Mouse (Mus musculus) fat pad, adult 2 months (tissue): ENCODE measurements around the gene Rbpjl.
A peak's percentile ranks its signal among the peaks of the same experiment; 100 is the strongest.

Source experiments
- DNase-seq: peaks from one replicate; pipeline ENCODE4 v3.0.0-alpha.2; 2011; ENCODE audit warnings: low read depth, low spot score; ENCODE audit errors: extremely low read depth

Rbpjl gene

GRCm38 (mm10) chr2:164402906-164403305 is at the start of gene Rbpjl:
Gene Rbpjl, plus strand, starts transcription at chr2:164403141.
- no peak for DNase-seq

GRCm38 (mm10) chr2:164353356-164353755 is 49.6 kb upstream of the Rbpjl start:
- no peak for DNase-seq

GRCm38 (mm10) chr2:164356177-164356967 is 46.6 kb upstream of the Rbpjl start:
- DNase-seq, result no peak

- no peak for DNase-seq
Observed at GRCm38 (mm10) chr2:164358373-164358772, 44.6 kb upstream of the Rbpjl start.

- no peak for DNase-seq
Observed at GRCm38 (mm10) chr2:164359031-164359430, 43.9 kb upstream of the Rbpjl start.

- DNase-seq, result no peak
Observed at GRCm38 (mm10) chr2:164359668-164360067, 43.3 kb upstream of the Rbpjl start.

GRCm38 (mm10) chr2:164360974-164361657 is 41.8 kb upstream of the Rbpjl start:
- DNase-seq, result no peak

- no peak for DNase-seq
Observed at GRCm38 (mm10) chr2:164366947-164367346, 36.0 kb upstream of the Rbpjl start.

GRCm38 (mm10) chr2:164368620-164369105 is 34.3 kb upstream of the Rbpjl start:
- no peak for DNase-seq

- DNase-seq, result no peak
Observed at GRCm38 (mm10) chr2:164371371-164371770, 31.6 kb upstream of the Rbpjl start.

GRCm38 (mm10) chr2:164372408-164373053 is 30.4 kb upstream of the Rbpjl start:
- DNase-seq, result peak; percentile 81

- DNase-seq, result peak; percentile 100
Observed at GRCm38 (mm10) chr2:164373187-164373586, 29.8 kb upstream of the Rbpjl start.

GRCm38 (mm10) chr2:164377478-164378426 is 25.2 kb upstream of the Rbpjl start:
- no peak for DNase-seq

GRCm38 (mm10) chr2:164381726-164382125 is 21.2 kb upstream of the Rbpjl start:
- DNase-seq, result no peak

- no peak for DNase-seq
Observed at GRCm38 (mm10) chr2:164382971-164383370, 20.0 kb upstream of the Rbpjl start.

- no peak for DNase-seq
Observed at GRCm38 (mm10) chr2:164383656-164384399, 19.1 kb upstream of the Rbpjl start.

GRCm38 (mm10) chr2:164385927-164386763 is 16.8 kb upstream of the Rbpjl start:
- no peak for DNase-seq

- no peak for DNase-seq
Observed at GRCm38 (mm10) chr2:164386953-164387352, 16.0 kb upstream of the Rbpjl start.

GRCm38 (mm10) chr2:164389020-164389419 is 13.9 kb upstream of the Rbpjl start, which contains the start of gene Slpi:
Gene Slpi, minus strand, starts transcription at chr2:164389095.
- no peak for DNase-seq
